24 mouse cellular contexts compared by ENCODE assay signal in the genomic region with DNA sequence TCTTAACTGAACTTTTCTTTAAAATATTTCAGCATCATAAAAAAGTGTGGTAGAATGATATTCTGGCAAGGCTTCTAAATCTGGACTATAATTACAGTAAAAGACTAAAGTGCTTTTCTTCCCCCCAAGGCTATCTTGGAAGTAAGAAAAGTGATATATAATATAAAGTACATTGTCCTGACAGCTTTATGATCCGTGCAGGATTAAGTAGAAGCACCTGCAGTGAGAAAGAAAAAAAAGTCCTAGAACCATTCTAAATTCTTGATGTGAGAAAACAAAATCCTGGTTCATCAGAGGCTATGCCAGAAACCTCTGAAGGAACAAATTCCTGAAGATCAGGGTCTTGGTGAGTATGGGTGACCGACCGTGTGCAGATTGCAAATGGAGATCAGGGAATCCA.
"Had no signal": no experiment of that assay in that cellular context is flagged by ENCODE, and none has a peak within 500 bp of the region (broad histone marks: within the 10 kb centered on the region; RNA-seq: fewer than 3 reads in every experiment).

No protein-coding gene starts in this region.

- H3K4me1 ChIP-seq: heart, embryonic 15.5 days; liver, embryonic 12.5 days had no signal

- H3K4me3 ChIP-seq: heart, adult 2 months; heart, embryonic 13.5 days; heart, embryonic 15.5 days; hindbrain, embryonic 13.5 days; hindbrain, embryonic 15.5 days; limb, embryonic 12.5 days; limb, embryonic 15.5 days; liver, embryonic 12.5 days had no signal

- H3K9ac ChIP-seq: heart, embryonic 13.5 days; heart, embryonic 15.5 days; hindbrain, embryonic 13.5 days; hindbrain, embryonic 15.5 days; limb, embryonic 12.5 days; limb, embryonic 15.5 days; liver, embryonic 12.5 days; liver, embryonic 14.5 days had no signal

- H3K27me3 ChIP-seq: heart, embryonic 13.5 days; heart, embryonic 15.5 days; hindbrain, embryonic 13.5 days; hindbrain, embryonic 15.5 days; limb, embryonic 12.5 days; limb, embryonic 15.5 days; liver, embryonic 12.5 days had no signal

- H3K9me3 ChIP-seq: heart, embryonic 15.5 days; hindbrain, embryonic 13.5 days; hindbrain, embryonic 15.5 days; limb, embryonic 15.5 days; liver, embryonic 12.5 days had no signal

- ATAC-seq: forebrain, embryonic 16.5 days; hindbrain, postnatal 0 days; intestine, embryonic 16.5 days; liver, embryonic 12.5 days had no signal

- DNase-seq: gastrocnemius, postnatal 14 days; gastrocnemius, postnatal 36 days; heart, adult 11 months; heart, adult 2 months; heart, postnatal 14 days; heart, postnatal 36 days; kidney, adult 2 months; kidney, adult 9 months; kidney, postnatal 25 days; layer of hippocampus, adult 9-11 months; layer of hippocampus, postnatal 36 days; left cerebral cortex, postnatal 4 days had no signal

- H3K27ac ChIP-seq: heart, adult 2 months; heart, embryonic 13.5 days; heart, embryonic 15.5 days; hindbrain, embryonic 13.5 days; hindbrain, embryonic 15.5 days; hindbrain, postnatal 0 days; limb, embryonic 12.5 days; limb, embryonic 15.5 days; liver, embryonic 12.5 days; liver, embryonic 14.5 days had no signal

- H3K36me3 ChIP-seq: heart, embryonic 15.5 days; hindbrain, embryonic 15.5 days; liver, embryonic 12.5 days had no signal

- H3K4me2 ChIP-seq: heart, embryonic 11.5 days; heart, embryonic 13.5 days; heart, embryonic 15.5 days; hindbrain, embryonic 13.5 days; hindbrain, embryonic 15.5 days; limb, embryonic 12.5 days; limb, embryonic 15.5 days; liver, embryonic 12.5 days had no signal
